Mouse (Mus musculus): ENCODE measurements at regions not wholly inside any gene's neighbourhood (a gene's known extent, or its start where the extent isn't known, plus 50 kb on each side); places are given as distances from the start of the nearest gene placed in this dataset.

DNA sequence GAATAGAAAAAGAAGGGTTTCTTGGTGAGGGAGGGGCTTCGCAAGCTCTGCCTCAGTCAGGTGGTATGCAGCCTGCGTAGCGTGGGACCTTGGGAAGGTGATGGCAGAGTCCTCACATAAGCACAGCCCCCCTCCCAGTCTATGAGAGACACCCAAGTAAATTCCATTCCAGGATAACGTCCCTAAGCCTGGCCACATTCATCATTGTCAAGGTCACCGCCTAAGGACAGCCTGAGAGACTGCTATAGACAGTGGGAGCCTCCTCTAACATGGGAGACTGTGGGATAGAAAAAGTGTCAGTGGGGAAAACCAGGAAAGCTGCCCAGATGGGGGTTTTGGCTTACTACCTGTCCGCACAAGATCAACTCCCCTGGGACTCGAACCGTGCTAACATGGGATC, 195.5 kb downstream of the Tpra1 start:
- in situ Hi-C loops (cut with MboI; ENCODE audit: low pct_ligation_motif_present, low pct_unique_long_range_greater_than_20kb, low sequenced_read_pairs), result no loop called here
- Histone ChIP-seq H3K9ac (ENCODE audit: insufficient read depth, low read depth) (no peak overlapping the region), H3K4me3 (replicated peaks in 1 of 3; ENCODE audit: low read depth in 2 of 3, low read length in 2 of 3, poor library complexity in 1 of 3) (no peak overlapping the region), H3K27me3 (replicated peaks) (no peaks in the 10 kb centered on the region), H3K79me2 (replicated peaks; ENCODE audit: control insufficient read depth, extremely low read depth, insufficient read depth, poor library complexity, severe bottlenecking) (no peaks in the 10 kb centered on the region), H3K27ac (ENCODE audit: insufficient read depth, low read depth) (no peak overlapping the region), H3K4me1 (ENCODE audit: control insufficient read depth in 1 of 2, insufficient read depth in 2 of 2) (peaks cover 0 to 10% of the 10 kb centered on the region in 2 experiments; a peak in 3 of 4 replicates), H3K9me3 (replicated peaks; ENCODE audit: low read length) (no peaks in the 10 kb centered on the region), H3K36me3 (replicated peaks in 1 of 2; ENCODE audit: control insufficient read depth in 1 of 2, insufficient read depth in 1 of 2, low read length in 1 of 2) (no peaks in the 10 kb centered on the region), H3K4me2 (ENCODE audit: insufficient read depth, low read depth, poor library complexity, severe bottlenecking) (no peak overlapping the region)
- dilution Hi-C loops (cut with MboI; ENCODE audit: extremely low pct_ligation_motif_present, extremely low pct_unique_long_range_greater_than_20kb, low sequenced_read_pairs), result no loop called here
- no peak for DNase-seq (ENCODE audit: extremely low read depth)
- TF ChIP-seq CHD2 (IDR thresholded peaks at IDR 0.05; ENCODE audit: low read length) (no peak), PAX5 (IDR thresholded peaks at IDR 0.05; ENCODE audit: low read length) (no peak), TCF12 (IDR thresholded peaks at IDR 0.05; ENCODE audit: low read depth, low read length) (no peak), RAD21 (IDR thresholded peaks at IDR 0.05; ENCODE audit: low read depth, low read length) (no peak), JUN (IDR thresholded peaks at IDR 0.05; ENCODE audit: insufficient read depth, low read depth, low read length) (no peak), MAZ (IDR thresholded peaks at IDR 0.05; ENCODE audit: low read depth, low read length) (no peak), ZNF384 (IDR thresholded peaks at IDR 0.05; ENCODE audit: low read depth, low read length) (no peak), IRF4 (IDR thresholded peaks at IDR 0.05; ENCODE audit: low read depth, low read length) (no peak), NRF1 (IDR thresholded peaks at IDR 0.05; ENCODE audit: low read depth, low read length) (no peak), ZKSCAN1 (IDR thresholded peaks at IDR 0.05; ENCODE audit: borderline replicate concordance, low read depth, low read length) (no peak), CHD1 (IDR thresholded peaks at IDR 0.05; ENCODE audit: low read depth, low read length) (no peak), GABPA (IDR thresholded peaks at IDR 0.05; ENCODE audit: insufficient replicate concordance, low read depth, low read length) (no peak)

DNA sequence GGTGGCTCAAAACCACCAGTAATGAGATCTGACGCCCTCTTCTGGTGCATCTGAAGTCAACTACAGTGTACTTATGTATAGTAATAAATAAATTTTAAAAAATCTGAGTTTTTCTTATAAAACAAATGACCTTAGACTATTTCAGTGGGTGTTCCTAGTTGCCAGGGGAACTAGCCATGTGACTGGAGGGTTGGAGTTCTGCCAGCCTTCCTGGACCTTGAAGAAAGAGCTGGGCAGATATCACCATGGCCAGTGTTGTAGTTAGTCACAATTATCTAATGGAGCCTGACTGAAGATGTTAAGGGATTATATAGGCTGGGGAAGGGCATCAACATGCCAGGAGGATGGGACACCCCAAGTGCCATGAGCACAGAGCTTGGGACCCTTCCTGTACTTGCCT, 217.2 kb downstream of the Tpra1 start:
- in situ Hi-C loops (cut with MboI; ENCODE audit: low pct_ligation_motif_present, low pct_unique_long_range_greater_than_20kb, low sequenced_read_pairs) (no loop called here), dilution Hi-C loops (cut with MboI; ENCODE audit: extremely low pct_ligation_motif_present, extremely low pct_unique_long_range_greater_than_20kb, low sequenced_read_pairs) (no loop called here)
- Histone ChIP-seq H3K36me3 (replicated peaks in 1 of 2; ENCODE audit: control insufficient read depth in 1 of 2, insufficient read depth in 1 of 2, low read length in 1 of 2) (no peaks in the 10 kb centered on the region), H3K27ac (ENCODE audit: insufficient read depth, low read depth) (no peak overlapping the region), H3K4me1 (ENCODE audit: control insufficient read depth in 1 of 2, insufficient read depth in 2 of 2) (no peaks in the 10 kb centered on the region), H3K79me2 (replicated peaks; ENCODE audit: control insufficient read depth, extremely low read depth, insufficient read depth, poor library complexity, severe bottlenecking) (no peaks in the 10 kb centered on the region), H3K4me2 (ENCODE audit: insufficient read depth, low read depth, poor library complexity, severe bottlenecking) (no peak overlapping the region), H3K27me3 (replicated peaks) (peaks cover 13% of the 10 kb centered on the region), H3K9me3 (replicated peaks; ENCODE audit: low read length) (peaks cover 3% of the 10 kb centered on the region), H3K9ac (ENCODE audit: insufficient read depth, low read depth) (no peak overlapping the region), H3K4me3 (replicated peaks in 1 of 3; ENCODE audit: low read depth in 2 of 3, low read length in 2 of 3, poor library complexity in 1 of 3) (no peak overlapping the region)
- no peak for DNase-seq (ENCODE audit: extremely low read depth)
- TF ChIP-seq ZMIZ1 (IDR thresholded peaks at IDR 0.05; ENCODE audit: low read depth, low read length) (no peak), TBP (conservative IDR thresholded peaks at IDR 0.05; ENCODE audit: low read depth, low read length) (no peak), SIN3A (IDR thresholded peaks at IDR 0.05; ENCODE audit: low read length) (no peak), ZKSCAN1 (IDR thresholded peaks at IDR 0.05; ENCODE audit: borderline replicate concordance, low read depth, low read length) (no peak), RCOR1 (conservative IDR thresholded peaks at IDR 0.05; ENCODE audit: low read depth, low read length) (no peak), UBTF (IDR thresholded peaks at IDR 0.05; ENCODE audit: low read depth, low read length) (no peak), NRF1 (IDR thresholded peaks at IDR 0.05; ENCODE audit: low read depth, low read length) (no peak), ZNF384 (IDR thresholded peaks at IDR 0.05; ENCODE audit: low read depth, low read length) (no peak), CHD2 (IDR thresholded peaks at IDR 0.05; ENCODE audit: low read length) (no peak), EP300 (IDR thresholded peaks at IDR 0.05; ENCODE audit: low read length) (no peak), ELF1 (IDR thresholded peaks at IDR 0.05; ENCODE audit: low read depth, low read length) (no peak), RAD21 (IDR thresholded peaks at IDR 0.05; ENCODE audit: low read depth, low read length) (no peak), CHD1 (IDR thresholded peaks at IDR 0.05; ENCODE audit: low read depth, low read length) (no peak), USF1 (IDR thresholded peaks at IDR 0.05; ENCODE audit: low read depth, low read length) (no peak), POLR2A (IDR thresholded peaks at IDR 0.05; ENCODE audit: low read depth, low read length) (no peak), SMC3 (IDR thresholded peaks at IDR 0.05; ENCODE audit: low read depth, low read length) (no peak)

Measured in CH12.LX (cell line).